In genomic region chr8:111224153-111224552, GRCm38 (mm10) we compare ENCODE assay signal across 11 mouse cellular contexts. TPM values are rescaled to one million over a fixed set of nuclear protein-coding genes. Genes with fewer than 3 reads are reported as not detected.
DNase-seq lines count a peak whose midpoint lies in the region; ATAC-seq and TF ChIP-seq lines count a peak whose summit lies in the region.
"Had no signal": no experiment of that assay in that cellular context is flagged by ENCODE, and none has a peak within 500 bp of the region (broad histone marks: within the 10 kb centered on the region; RNA-seq: fewer than 3 reads in every experiment).

No protein-coding gene starts in this region.

- DNase-seq in forebrain, embryonic 10.5 days (ENCODE audit: extremely low spot score, low spot score): no peak
- DNase-seq in kidney, postnatal 10 days: peak; percentile 55
- no peak for DNase-seq in kidney, adult 18-20 months
- DNase-seq in midbrain, postnatal 0 days (ENCODE audit: low spot score): peak; percentile 10
- peak; percentile 44 to 49 for DNase-seq in right cerebral cortex, adult 2 months (ENCODE audit: low spot score in 2 of 2)
- DNase-seq in cerebellum, postnatal 36 days: no peak

- no peaks in the 10 kb centered on the region for H3K27me3 ChIP-seq in forebrain, embryonic 12.5 days
- H3K27me3 ChIP-seq in forebrain, embryonic 10.5 days (ENCODE audit: poor library complexity, severe bottlenecking): no peaks in the 10 kb centered on the region
- H3K27me3 ChIP-seq in midbrain, postnatal 0 days (ENCODE audit: insufficient read depth, low read length): no peaks in the 10 kb centered on the region
- H3K27me3 ChIP-seq in midbrain, embryonic 16.5 days (ENCODE audit: control insufficient read depth, insufficient read depth, low read depth, low read length): no peaks in the 10 kb centered on the region
- H3K27me3 ChIP-seq: lung, embryonic 15.5 days; midbrain, embryonic 15.5 days had no signal

- H3K27ac ChIP-seq in forebrain, embryonic 12.5 days: 0 out of 2 replicates have a peak overlapping the region, but pooled peaks have one; percentile 21
- H3K27ac ChIP-seq in forebrain, embryonic 10.5 days: no peak overlapping the region
- no peak overlapping the region for H3K27ac ChIP-seq in midbrain, postnatal 0 days (ENCODE audit: low read depth, low read length)
- H3K27ac ChIP-seq in midbrain, embryonic 16.5 days (ENCODE audit: low read length): no peak overlapping the region
- H3K27ac ChIP-seq: limb, embryonic 10.5 days; lung, embryonic 15.5 days; midbrain, embryonic 15.5 days had no signal

- H3K9ac ChIP-seq in forebrain, embryonic 12.5 days: no peak overlapping the region
- H3K9ac ChIP-seq in midbrain, postnatal 0 days (replicated peaks; ENCODE audit: low read length, poor library complexity, severe bottlenecking): no peak overlapping the region
- no peak overlapping the region for H3K9ac ChIP-seq in midbrain, embryonic 16.5 days (ENCODE audit: low read depth, low read length)
- H3K9ac ChIP-seq: lung, embryonic 15.5 days; midbrain, embryonic 15.5 days had no signal

- no peak overlapping the region for H3K4me3 ChIP-seq in forebrain, embryonic 12.5 days (replicated peaks)
- no peak overlapping the region for H3K4me3 ChIP-seq in forebrain, embryonic 10.5 days
- no peak overlapping the region for H3K4me3 ChIP-seq in midbrain, postnatal 0 days (ENCODE audit: low read depth, low read length)
- H3K4me3 ChIP-seq in midbrain, embryonic 16.5 days (ENCODE audit: low read depth, low read length): no peak overlapping the region
- H3K4me3 ChIP-seq: limb, embryonic 10.5 days; lung, embryonic 15.5 days; midbrain, embryonic 15.5 days had no signal

- H3K4me2 ChIP-seq in forebrain, embryonic 12.5 days: no peak overlapping the region
- H3K4me2 ChIP-seq in midbrain, postnatal 0 days (ENCODE audit: low read depth, low read length, poor library complexity, severe bottlenecking): no peak overlapping the region
- no peak overlapping the region for H3K4me2 ChIP-seq in midbrain, embryonic 16.5 days (ENCODE audit: low read length)
- H3K4me2 ChIP-seq: lung, embryonic 15.5 days; midbrain, embryonic 15.5 days had no signal

- ATAC-seq in forebrain, embryonic 12.5 days (ENCODE audit: low FRiP score): no peak
- no peak for ATAC-seq in midbrain, postnatal 0 days (ENCODE audit: low FRiP score)
- ATAC-seq in midbrain, embryonic 16.5 days: no peak
- ATAC-seq: midbrain, embryonic 15.5 days had no signal

- peaks cover 6% of the 10 kb centered on the region; the same call in 1 of the 2 replicates for H3K4me1 ChIP-seq in forebrain, embryonic 12.5 days
- no peaks in the 10 kb centered on the region for H3K4me1 ChIP-seq in forebrain, embryonic 10.5 days
- no peaks in the 10 kb centered on the region for H3K4me1 ChIP-seq in midbrain, postnatal 0 days (ENCODE audit: insufficient read depth, low read length)
- peaks cover 4% of the 10 kb centered on the region; the same call in 1 of the 2 replicates for H3K4me1 ChIP-seq in midbrain, embryonic 16.5 days (ENCODE audit: control insufficient read depth, insufficient read depth, low read length)
- H3K4me1 ChIP-seq: limb, embryonic 10.5 days; lung, embryonic 15.5 days; midbrain, embryonic 15.5 days had no signal

- WGBS in forebrain, embryonic 12.5 days: 57% methylated on average over 5 of the region's 5 CpGs
- 90% methylated on average over 5 of the region's 5 CpGs for WGBS in forebrain, embryonic 10.5 days
- 65% methylated on average over 5 of the region's 5 CpGs for WGBS in midbrain, postnatal 0 days
- 56% methylated on average over 5 of the region's 5 CpGs for WGBS in midbrain, embryonic 16.5 days

- H3K36me3 ChIP-seq in forebrain, embryonic 12.5 days (replicated peaks): no peaks in the 10 kb centered on the region
- H3K36me3 ChIP-seq in forebrain, embryonic 10.5 days (replicated peaks): no peaks in the 10 kb centered on the region
- H3K36me3 ChIP-seq in midbrain, postnatal 0 days (ENCODE audit: insufficient read depth, low read length): no peaks in the 10 kb centered on the region
- H3K36me3 ChIP-seq in midbrain, embryonic 16.5 days (ENCODE audit: control insufficient read depth, insufficient read depth, low read length): no peaks in the 10 kb centered on the region
- H3K36me3 ChIP-seq: limb, embryonic 10.5 days; lung, embryonic 15.5 days; midbrain, embryonic 15.5 days had no signal

- H3K9me3 ChIP-seq in forebrain, embryonic 12.5 days: no peaks in the 10 kb centered on the region
- no peaks in the 10 kb centered on the region for H3K9me3 ChIP-seq in forebrain, embryonic 10.5 days
- H3K9me3 ChIP-seq in midbrain, postnatal 0 days (ENCODE audit: low read length): no peaks in the 10 kb centered on the region
- H3K9me3 ChIP-seq in midbrain, embryonic 16.5 days (replicated peaks; ENCODE audit: control insufficient read depth, low read length, poor library complexity, severe bottlenecking): no peaks in the 10 kb centered on the region
- H3K9me3 ChIP-seq: limb, embryonic 10.5 days; lung, embryonic 15.5 days; midbrain, embryonic 15.5 days had no signal

- no peak for TF ChIP-seq CTCF in midbrain, postnatal 0 days (IDR thresholded peaks at IDR 0.05)

RNA-seq across cellular contexts. Expression of gene Glg1, which starts 34.9 kb away (rescaled TPM):
- polyA plus RNA-seq in forebrain, embryonic 12.5 days (2016; fragmentation: Nextera tagmentation; extraction: Ambion mirVana): 83.6 and 89.6 TPM in 2 replicates
- 53.0 and 57.0 TPM in 2 replicates for polyA plus RNA-seq in forebrain, embryonic 10.5 days (2016; fragmentation: Nextera tagmentation; extraction: Ambion mirVana)
- 37.4 and 53.6 TPM in 2 replicates for total RNA-seq in midbrain, postnatal 0 days (2014; rRNA removed)
- polyA plus RNA-seq in midbrain, postnatal 0 days (2015; fragmentation: Nextera tagmentation; extraction: Ambion mirVana): 45.7 and 50.9 TPM in 2 replicates
- polyA plus RNA-seq in midbrain, embryonic 16.5 days (2015; fragmentation: Nextera tagmentation; extraction: Ambion mirVana): 59.7 and 63.3 TPM in 2 replicates

Comparison
In these comparisons a context has a peak if more than half of its experiments do, and no peak if none do; other contexts are left out.
1. DNase-seq: peak in kidney, postnatal 10 days (single experiment), midbrain, postnatal 0 days (single experiment) and right cerebral cortex, adult 2 months (2 of 2); none in forebrain, embryonic 10.5 days (single experiment), kidney, adult 18-20 months (single experiment) and cerebellum, postnatal 36 days (0 of 2).